Mouse (Mus musculus) ovary, adult 18-20 months (tissue): ENCODE measurements around the gene 4930432M17Rik.
A peak's percentile ranks its signal among the peaks of the same experiment; 100 is the strongest.

Experiments
- DNase-seq: peaks from one replicate; pipeline ENCODE4 v3.0.0; 2022; ENCODE audit warnings: low spot score, mixed read lengths

4930432M17Rik gene

GRCm38 (mm10) chr3:121710894-121711531 lies 40.5 kb downstream of the 4930432M17Rik start:
- DNase-seq: no peak

DNA sequence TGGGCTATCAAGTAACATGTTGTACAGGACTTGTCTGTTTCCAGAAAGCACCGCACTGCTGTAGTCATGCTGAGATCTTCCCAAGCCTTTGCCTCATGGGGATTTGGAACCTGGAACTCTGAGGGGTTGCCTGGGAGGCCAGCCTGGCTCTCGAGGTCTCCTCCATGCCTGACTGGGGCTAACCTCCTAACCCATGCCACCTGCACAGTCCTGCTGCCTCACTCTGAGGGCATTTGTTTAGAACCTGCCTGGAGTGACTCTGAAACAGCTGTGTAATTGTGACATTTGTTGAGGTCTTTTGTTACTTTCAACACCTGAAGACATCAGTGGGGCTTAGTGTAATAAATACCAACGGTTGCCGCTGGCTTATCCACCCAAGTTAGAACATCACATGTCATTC lies 41.7 kb downstream of the 4930432M17Rik start:
- DNase-seq: no peak

DNA sequence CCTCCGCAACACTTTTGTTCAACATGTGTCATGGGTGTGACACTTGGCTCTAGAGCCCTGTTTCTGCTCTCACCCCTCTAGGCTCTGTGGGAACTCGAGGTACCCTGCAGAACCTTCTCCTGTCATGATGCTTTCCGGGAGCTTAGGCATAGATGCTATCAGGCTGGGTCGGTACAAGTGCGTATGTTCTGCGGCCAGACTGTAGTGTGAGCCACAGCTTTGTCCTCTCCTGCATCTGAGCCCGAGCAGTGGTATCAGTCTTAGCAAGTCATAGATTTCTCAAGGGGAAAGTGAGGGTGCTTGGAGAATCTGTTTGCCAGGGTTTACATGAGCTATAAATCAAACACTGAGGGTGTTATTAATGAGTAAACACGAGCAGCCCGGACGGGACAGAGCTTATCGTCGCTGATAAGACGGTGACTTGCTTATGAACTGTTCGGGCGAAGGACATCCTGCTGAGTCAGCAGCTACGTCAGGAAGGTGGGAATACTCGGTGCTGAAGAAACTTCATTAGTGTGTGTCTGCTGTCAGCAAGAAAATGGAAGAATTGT lies 42.7 kb downstream of the 4930432M17Rik start:
- peak; percentile 22 for DNase-seq

GRCm38 (mm10) chr3:121713816-121714215 lies 43.3 kb downstream of the 4930432M17Rik start:
- DNase-seq: no peak

DNA sequence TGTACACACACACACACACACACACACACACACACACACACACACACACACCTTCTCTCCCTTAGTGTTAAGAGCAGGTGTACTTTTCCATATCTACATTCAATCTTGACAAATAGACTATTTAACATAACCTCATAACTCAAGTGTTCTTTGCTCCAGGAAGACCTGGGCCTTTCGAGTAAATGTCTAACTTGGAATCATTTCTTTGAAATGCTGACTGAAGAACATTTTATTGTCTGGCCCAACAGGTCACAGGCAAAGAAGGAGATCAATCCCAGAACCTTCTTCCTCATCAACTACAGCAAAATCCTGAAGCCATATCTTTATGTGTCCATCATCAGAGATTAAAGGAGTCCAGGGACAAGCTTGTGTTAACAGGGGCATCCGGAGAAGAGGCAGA lies 43.9 kb downstream of the 4930432M17Rik start:
- DNase-seq: no peak

- no peak for DNase-seq
Measured at GRCm38 (mm10) chr3:121715336-121715735, 44.8 kb downstream of the 4930432M17Rik start.

- no peak for DNase-seq
Measured at GRCm38 (mm10) chr3:121715741-121716459, 45.3 kb downstream of the 4930432M17Rik start.

DNA sequence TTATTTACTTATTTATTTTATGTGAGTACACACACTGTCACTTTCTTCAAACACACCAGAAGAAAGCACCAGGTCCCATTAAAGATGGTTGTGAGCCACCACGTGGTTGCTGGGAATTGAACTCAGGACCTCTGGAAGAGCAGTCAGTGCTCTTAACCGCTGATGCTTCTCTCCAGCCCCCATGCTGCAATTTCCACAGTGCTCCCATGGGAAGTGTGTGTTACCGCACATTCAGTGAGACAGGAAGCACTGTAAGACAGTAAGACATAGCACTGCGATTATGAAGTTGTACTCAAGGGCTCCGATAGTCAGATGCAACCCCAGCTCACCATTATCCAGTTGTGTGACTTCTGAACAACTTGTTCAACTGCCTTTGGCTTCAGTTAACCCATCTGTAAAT lies 45.9 kb downstream of the 4930432M17Rik start:
- DNase-seq: no peak

DNA sequence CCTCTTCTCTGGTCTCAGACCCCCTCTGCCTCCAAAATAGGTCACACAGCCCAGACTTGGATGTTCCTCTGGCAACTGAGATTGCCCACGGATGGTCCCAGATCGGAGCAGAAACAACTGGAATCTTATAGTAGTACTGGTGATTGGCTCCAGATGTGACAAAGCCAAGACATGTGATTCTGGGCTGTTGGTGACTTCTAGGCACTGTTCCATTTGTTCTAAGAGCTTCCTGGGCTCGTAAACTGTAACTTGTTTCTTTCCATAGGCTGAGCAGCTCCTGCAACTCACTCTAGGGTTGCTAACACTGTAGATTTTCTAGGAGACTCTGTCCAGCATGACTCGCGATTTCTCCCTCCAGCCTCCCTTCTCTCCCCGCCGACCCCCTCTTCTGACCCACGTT lies 48.1 kb downstream of the 4930432M17Rik start:
- DNase-seq: no peak

GRCm38 (mm10) chr3:121719701-121720100 lies 49.1 kb downstream of the 4930432M17Rik start:
- DNase-seq: no peak

DNA sequence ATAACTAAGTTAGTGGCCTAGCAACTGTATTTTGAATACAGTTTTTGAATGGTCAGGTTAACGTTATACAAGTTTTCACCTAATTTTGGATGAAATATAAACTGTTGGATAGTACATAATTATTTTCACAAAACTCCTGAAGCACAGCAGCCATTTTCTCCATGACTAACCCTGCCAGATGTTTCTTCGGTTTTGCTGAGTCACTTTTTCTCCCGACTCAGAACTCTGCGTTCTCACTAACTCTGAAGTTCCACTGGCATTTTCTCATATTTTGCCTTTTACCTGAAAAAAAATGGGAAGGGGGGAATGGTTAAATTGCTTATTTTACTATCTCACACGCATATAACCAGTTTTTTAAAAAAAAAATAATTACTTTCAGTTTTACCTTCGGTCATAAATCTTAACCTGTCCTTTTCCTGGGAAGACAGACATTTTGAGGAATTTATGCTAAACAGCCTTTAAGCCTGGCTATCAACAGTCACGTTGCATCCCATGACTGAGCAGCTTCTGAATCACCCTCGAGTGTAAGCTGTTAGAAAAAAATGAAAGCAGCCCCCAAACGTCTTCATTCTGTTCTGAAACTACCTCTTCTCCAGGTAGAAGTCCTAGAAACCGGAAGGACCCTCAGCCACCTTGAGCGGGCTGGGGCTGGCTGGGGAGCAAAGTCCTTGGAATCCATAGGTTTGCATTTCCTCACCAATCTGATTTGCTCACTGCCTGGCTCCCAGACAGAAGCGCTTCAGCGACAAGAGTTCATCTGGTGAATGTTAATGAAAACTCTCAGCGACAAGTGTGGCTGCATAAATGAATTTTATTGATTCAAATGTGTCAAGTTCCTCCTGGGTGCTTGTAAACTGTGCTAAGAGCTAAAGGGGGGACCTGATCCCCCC lies 50.5 kb downstream of the 4930432M17Rik start:
- DNase-seq: no peak

DNA sequence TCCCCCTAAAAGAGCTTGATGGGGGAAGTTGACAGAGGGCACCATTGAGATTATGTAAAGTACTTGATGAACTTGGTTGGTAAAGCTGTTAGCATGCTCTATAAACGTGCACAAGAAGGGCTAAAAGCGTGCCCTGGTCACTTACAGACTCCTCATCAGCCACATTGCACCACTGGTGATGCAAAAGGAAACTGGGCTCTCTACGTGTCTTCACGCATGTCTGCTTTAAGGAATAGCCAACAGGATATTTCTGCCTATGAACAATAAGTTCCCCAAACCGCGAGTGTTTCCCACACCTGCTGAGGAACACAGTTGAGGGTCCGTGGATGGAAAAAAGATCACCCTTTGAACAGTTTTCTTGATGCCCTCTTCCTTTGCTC lies 51.1 kb downstream of the 4930432M17Rik start:
- DNase-seq: no peak

- DNase-seq: peak; percentile 72
Measured at GRCm38 (mm10) chr3:121722971-121723844, 52.6 kb downstream of the 4930432M17Rik start, which contains the start of gene F3. TSS of gene F3 (plus strand) at chr3:121723537.

- no peak for DNase-seq
Measured at GRCm38 (mm10) chr3:121723968-121724524, 53.5 kb downstream of the 4930432M17Rik start.

GRCm38 (mm10) chr3:121724553-121724952 lies 54.0 kb downstream of the 4930432M17Rik start:
- no peak for DNase-seq

DNA sequence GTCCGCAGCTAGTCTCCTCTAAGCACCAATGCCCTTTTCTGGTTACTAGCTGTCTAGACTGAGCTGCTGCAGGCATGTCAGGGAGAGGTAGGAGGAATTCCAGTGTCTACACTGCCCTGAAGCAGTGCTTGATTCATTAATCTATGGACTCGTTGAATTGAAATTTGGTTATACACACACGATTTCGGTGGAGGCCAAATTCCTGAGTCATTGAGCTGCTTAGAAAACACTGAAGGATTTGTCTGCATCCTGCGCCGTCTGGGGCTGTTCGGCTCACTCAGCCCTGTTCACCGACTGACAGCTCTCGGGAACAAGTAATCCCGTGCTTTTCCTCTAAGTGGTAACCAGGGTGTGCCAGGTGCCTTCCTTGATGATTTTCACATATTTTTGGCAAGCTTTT lies 55.1 kb downstream of the 4930432M17Rik start:
- no peak for DNase-seq

- no peak for DNase-seq
Measured at GRCm38 (mm10) chr3:121729678-121730077, 59.1 kb downstream of the 4930432M17Rik start.
